Mouse (Mus musculus) spleen, adult 2 months (tissue): Measurements from ENCODE around the gene Limch1.

Source experiments
- CTCF ChIP-seq: fragments of 200-500 bp; IDR thresholded peaks from 2 replicates; pipeline ENCODE4 v1.5.1; 2011; ENCODE audit warnings: mild to moderate bottlenecking, inconsistent platforms; ENCODE audit not compliant: insufficient read depth, insufficient read length, insufficient replicate concordance; ENCODE audit errors: extremely low read depth
- POLR2A ChIP-seq: fragments of 200-500 bp; IDR thresholded peaks from 2 replicates; pipeline ENCODE4 v1.6.1; 2011; ENCODE audit warnings: low read depth, low read length, inconsistent platforms

- TF ChIP-seq POLR2A = no peak
- no peak for TF ChIP-seq CTCF
Measured at GRCm38 (mm10) chr5:66910610-66911009, 165.0 kb downstream of the Limch1 start.
